Mouse (Mus musculus) hematopoietic stem cell, adult 5-6 weeks (primary cell): ENCODE measurements around the gene Top2a. TPM values are rescaled to one million over a fixed set of nuclear protein-coding genes. Genes with fewer than 3 reads are reported as not detected.

ENCODE experiments used
- ATAC-seq, 2 experiments: fragments of 125-278 bp in 1 of 2; replicated peaks in 1 of 2; 2 replicates each; pipeline ENCODE4 v1.8.0; 2016 to 2017; ENCODE audit warnings: inconsistent platforms in 2 of 2, mild to moderate bottlenecking in 2 of 2, moderate number of reproducible peaks in 2 of 2, low read depth in 1 of 2, moderate TSS enrichment in 1 of 2; ENCODE audit not compliant: low FRiP score in 2 of 2, poor library complexity in 2 of 2, severe bottlenecking in 2 of 2, insufficient read depth in 1 of 2, low TSS enrichment in 1 of 2
- total RNA-seq: library from RNA; stranded (forward); fragments of 172-1452, 232-1000 nt; gene quantifications from 2 replicates; pipeline ENCODE4 v1.2.3, GENCODE M21; 2017

Top2a gene
- total RNA-seq, 1 experiment from 2014 or later: 531 TPM

GRCm38 (mm10) chr11:99042834-99043431, 18.9 kb upstream of the Top2a start:
- ATAC-seq: peak; percentile 15 to 34; a peak in 3 of 4 replicates

GRCm38 (mm10) chr11:99041841-99042780, 18.1 kb upstream of the Top2a start:
- no peak for ATAC-seq

GRCm38 (mm10) chr11:99041051-99041729, 17.2 kb upstream of the Top2a start, which contains the start of gene Igfbp4:
Gene Igfbp4, plus strand, starts transcription at chr11:99041244.
- no peak for ATAC-seq

GRCm38 (mm10) chr11:99040346-99040974, 16.5 kb upstream of the Top2a start:
- no peak for ATAC-seq

GRCm38 (mm10) chr11:99039782-99040181, 15.8 kb upstream of the Top2a start:
- ATAC-seq: peak; percentile 60 to 72; a peak in 3 of 4 replicates

GRCm38 (mm10) chr11:99036254-99036653, 12.3 kb upstream of the Top2a start:
- ATAC-seq: no peak

- ATAC-seq: peak; percentile 18 to 54; a peak in 1 of 4 replicates
Measured at GRCm38 (mm10) chr11:99035350-99035749, 11.4 kb upstream of the Top2a start.

- no peak for ATAC-seq
Measured at GRCm38 (mm10) chr11:99026899-99027440, 3.0 kb upstream of the Top2a start.

- no peak for ATAC-seq
Measured at GRCm38 (mm10) chr11:99025878-99026277, 1.9 kb upstream of the Top2a start.

- ATAC-seq: peak; percentile 3 to 4; a peak in 1 of 4 replicates
Measured at GRCm38 (mm10) chr11:99024468-99025134, 612 bp upstream of the Top2a start.

GRCm38 (mm10) chr11:99023094-99023493, 895 bp downstream of the Top2a start:
- no peak for ATAC-seq

- no peak for ATAC-seq
Measured at GRCm38 (mm10) chr11:99022384-99022933, 1.5 kb downstream of the Top2a start.

- no peak for ATAC-seq
Measured at GRCm38 (mm10) chr11:99019844-99020243, 4.1 kb downstream of the Top2a start.

GRCm38 (mm10) chr11:99013856-99014255, 10.1 kb downstream of the Top2a start:
- no peak for ATAC-seq

- no peak for ATAC-seq
Measured at GRCm38 (mm10) chr11:99010706-99011105, 13.3 kb downstream of the Top2a start.

- ATAC-seq: no peak
Measured at GRCm38 (mm10) chr11:99010124-99010523, 13.9 kb downstream of the Top2a start.
